ENCODE assay signal across 27 mouse cellular contexts in genomic region chr10:31463044-31463443, GRCm38 (mm10). TPM values are rescaled to one million over a fixed set of nuclear protein-coding genes. Genes with fewer than 3 reads are reported as not detected.
"Had no signal": no experiment of that assay in that cellular context is flagged by ENCODE, and none has a peak within 500 bp of the region (broad histone marks: within the 10 kb centered on the region; RNA-seq: fewer than 3 reads in every experiment).

No protein-coding gene starts in this region.

- H3K4me2 ChIP-seq: heart, embryonic 13.5 days; heart, embryonic 15.5 days; hindbrain, embryonic 14.5 days; intestine, embryonic 15.5 days; limb, embryonic 13.5 days; limb, embryonic 15.5 days; liver, embryonic 12.5 days had no signal

- H3K4me1 ChIP-seq: heart, embryonic 10.5 days; heart, embryonic 15.5 days; limb, embryonic 13.5 days; limb, embryonic 15.5 days; liver, embryonic 12.5 days had no signal

- H3K9me3 ChIP-seq: heart, embryonic 10.5 days; heart, embryonic 13.5 days; heart, embryonic 15.5 days; intestine, embryonic 15.5 days; limb, embryonic 13.5 days; limb, embryonic 15.5 days; liver, embryonic 12.5 days had no signal

- H3K27ac ChIP-seq: gastrocnemius, adult 2 months; heart, embryonic 10.5 days; heart, embryonic 13.5 days; heart, embryonic 15.5 days; hindbrain, embryonic 14.5 days; intestine, embryonic 15.5 days; limb, embryonic 13.5 days; limb, embryonic 15.5 days; liver, embryonic 12.5 days; liver, embryonic 14.5 days had no signal

- H3K4me3 ChIP-seq: gastrocnemius, adult 2 months; heart, embryonic 10.5 days; heart, embryonic 13.5 days; heart, embryonic 15.5 days; intestine, embryonic 15.5 days; limb, embryonic 13.5 days; limb, embryonic 15.5 days; liver, embryonic 12.5 days had no signal

- H3K27me3 ChIP-seq: heart, embryonic 13.5 days; heart, embryonic 15.5 days; intestine, embryonic 15.5 days; limb, embryonic 13.5 days; limb, embryonic 15.5 days; liver, embryonic 12.5 days had no signal

- H3K9ac ChIP-seq: heart, embryonic 13.5 days; heart, embryonic 15.5 days; hindbrain, embryonic 14.5 days; intestine, embryonic 15.5 days; limb, embryonic 13.5 days; limb, embryonic 15.5 days; liver, embryonic 12.5 days; liver, embryonic 14.5 days had no signal

- H3K36me3 ChIP-seq: heart, embryonic 10.5 days; heart, embryonic 13.5 days; heart, embryonic 15.5 days; intestine, embryonic 15.5 days; limb, embryonic 13.5 days; limb, embryonic 15.5 days; liver, embryonic 12.5 days had no signal

- ATAC-seq: hindbrain, embryonic 16.5 days; inflammation-experienced regulatory T-cells, adult 6 months; intestine, embryonic 15.5 days; intestine, postnatal 0 days; liver, embryonic 12.5 days had no signal

- DNase-seq: gastrocnemius, adult 2 months; gastrocnemius, postnatal 10 days; gastrocnemius, postnatal 25 days; heart, adult 18-20 months; heart, postnatal 14 days; heart, postnatal 36 days; kidney, adult 18-20 months; kidney, adult 8-10 months; kidney, postnatal 10 days; kidney, postnatal 25 days; layer of hippocampus, adult 9-11 months; layer of hippocampus, postnatal 36 days; left cerebral cortex, postnatal 4 days had no signal

RNA-seq across cellular contexts. Expression of gene Tpd52l1, which starts 17.3 kb away (rescaled TPM):
- total RNA-seq: granulocyte monocyte progenitor cell, adult 5-6 weeks; hematopoietic stem cell, adult 5-6 weeks had no signal
- polyA plus RNA-seq: inflammation-experienced regulatory T-cells, adult 6 months had no signal
